Mouse (Mus musculus): Measurements from ENCODE around the gene Shroom3. TPM values are rescaled to one million over a fixed set of nuclear protein-coding genes. Genes with fewer than 3 reads are reported as not detected.

Gene Shroom3
- polyA plus RNA-seq, 1 experiment from 2014 or later, result 2.1 TPM

DNA sequence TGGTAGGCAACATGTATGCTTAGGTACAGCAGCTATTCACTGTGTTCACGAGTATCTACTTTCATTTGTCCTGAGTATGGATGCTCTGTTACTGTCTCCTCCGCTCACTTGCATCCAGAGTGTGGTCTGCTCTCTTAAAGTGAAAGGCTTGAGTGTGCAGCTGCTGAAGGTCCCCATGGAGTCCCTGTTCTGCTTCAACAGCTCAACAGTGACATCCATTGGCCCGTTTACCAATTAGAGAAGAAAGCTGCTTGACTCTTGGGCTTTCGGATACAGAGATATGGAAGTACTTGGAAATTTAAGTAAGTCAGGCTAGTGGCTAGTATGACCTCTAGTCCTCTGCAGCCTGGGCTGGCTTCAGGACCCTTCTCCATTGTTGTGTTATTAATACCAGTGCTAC, 188.9 kb downstream of the Shroom3 start:
- Histone ChIP-seq H3K27me3 (no peaks in the 10 kb centered on the region), H3K4me2 (no peak overlapping the region), H3K9me3 (no peaks in the 10 kb centered on the region), H3K4me1 (replicated peaks) (no peaks in the 10 kb centered on the region), H3K9ac (no peak overlapping the region), H3K27ac (no peak overlapping the region), H3K36me3 (no peaks in the 10 kb centered on the region), H3K4me3 (no peak overlapping the region)
- WGBS, result 76% methylated on average over 4 of the region's 4 CpGs
- ATAC-seq (ENCODE audit: low FRiP score), result no peak

DNA sequence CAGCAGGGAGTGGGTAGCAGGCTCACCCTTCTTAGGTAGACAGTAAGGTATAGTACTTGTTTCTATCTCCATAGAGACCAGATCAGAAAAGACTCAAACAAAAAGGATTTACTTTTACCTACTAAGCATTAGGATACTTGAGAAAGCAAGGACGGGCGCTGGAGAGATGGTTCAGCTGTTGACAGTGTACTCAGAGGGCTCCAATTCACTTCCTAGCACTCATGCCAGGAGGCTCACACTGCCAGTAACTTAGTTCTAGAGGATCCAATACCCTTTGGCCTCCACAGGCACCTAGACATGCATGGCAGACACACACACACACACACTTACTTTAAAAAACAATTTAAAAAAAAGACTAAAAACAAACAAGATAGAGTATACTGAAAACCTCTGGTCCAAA, 189.8 kb downstream of the Shroom3 start:
- no peak overlapping the region for H3K4me2 ChIP-seq
- no peaks in the 10 kb centered on the region for H3K4me1 ChIP-seq (replicated peaks)
- H3K36me3 ChIP-seq, result no peaks in the 10 kb centered on the region
- no peaks in the 10 kb centered on the region for H3K27me3 ChIP-seq
- no peak overlapping the region for H3K4me3 ChIP-seq
- H3K9ac ChIP-seq, result no peak overlapping the region
- WGBS, result 94% methylated on average over 2 of the region's 2 CpGs
- no peak overlapping the region for H3K27ac ChIP-seq
- no peak for ATAC-seq (ENCODE audit: low FRiP score)
- H3K9me3 ChIP-seq, result no peaks in the 10 kb centered on the region

DNA sequence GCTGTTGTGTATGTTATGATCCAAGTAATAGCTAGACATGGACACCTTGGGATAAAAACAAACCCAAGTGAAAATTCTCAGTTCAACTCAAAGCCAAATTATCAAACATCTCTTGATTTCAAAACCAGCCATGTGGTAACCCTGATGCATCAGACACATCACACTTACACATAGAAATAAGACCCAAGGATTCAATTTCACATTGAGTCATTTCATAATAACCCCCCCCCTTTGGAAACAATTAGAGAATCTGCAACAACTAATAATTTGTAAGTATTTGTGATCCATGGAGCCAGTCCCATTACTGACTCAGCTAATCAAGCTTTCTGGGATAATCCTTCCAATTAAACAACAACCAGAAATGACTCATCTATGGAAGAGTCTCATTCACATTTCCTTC, 190.3 kb downstream of the Shroom3 start:
- Histone ChIP-seq H3K4me3 (no peak overlapping the region), H3K27me3 (no peaks in the 10 kb centered on the region), H3K36me3 (no peaks in the 10 kb centered on the region), H3K4me2 (no peak overlapping the region), H3K9me3 (no peaks in the 10 kb centered on the region), H3K4me1 (replicated peaks) (no peaks in the 10 kb centered on the region), H3K27ac (no peak overlapping the region), H3K9ac (no peak overlapping the region)
- ATAC-seq (ENCODE audit: low FRiP score), result no peak

DNA sequence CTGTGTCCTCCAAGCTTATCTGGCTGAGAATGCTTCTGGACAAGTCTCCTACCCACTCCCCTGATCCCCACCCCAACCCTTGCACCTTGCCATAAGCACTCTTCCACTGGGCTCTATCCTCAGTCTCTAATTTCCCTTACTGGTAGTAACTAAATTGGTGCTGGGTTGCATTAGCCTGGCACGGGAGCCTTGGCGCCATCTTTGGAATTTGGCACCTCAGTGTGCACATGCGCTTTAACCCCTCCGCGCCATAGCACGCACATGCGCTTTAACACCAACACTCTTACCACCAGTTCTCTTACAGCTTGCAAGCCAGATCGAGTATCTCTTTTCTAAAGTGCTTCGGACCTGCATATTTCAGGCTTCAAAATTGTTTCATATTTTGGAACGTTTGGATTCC, 192.6 kb downstream of the Shroom3 start:
- H3K4me2 ChIP-seq, result no peak overlapping the region
- H3K9me3 ChIP-seq, result no peaks in the 10 kb centered on the region
- 96% methylated on average over 10 of the region's 10 CpGs for WGBS
- no peak overlapping the region for H3K9ac ChIP-seq
- H3K36me3 ChIP-seq, result no peaks in the 10 kb centered on the region
- H3K4me1 ChIP-seq (replicated peaks), result no peaks in the 10 kb centered on the region
- H3K27me3 ChIP-seq, result no peaks in the 10 kb centered on the region
- H3K27ac ChIP-seq, result no peak overlapping the region
- H3K4me3 ChIP-seq, result no peak overlapping the region
- ATAC-seq (ENCODE audit: low FRiP score), result no peak

DNA sequence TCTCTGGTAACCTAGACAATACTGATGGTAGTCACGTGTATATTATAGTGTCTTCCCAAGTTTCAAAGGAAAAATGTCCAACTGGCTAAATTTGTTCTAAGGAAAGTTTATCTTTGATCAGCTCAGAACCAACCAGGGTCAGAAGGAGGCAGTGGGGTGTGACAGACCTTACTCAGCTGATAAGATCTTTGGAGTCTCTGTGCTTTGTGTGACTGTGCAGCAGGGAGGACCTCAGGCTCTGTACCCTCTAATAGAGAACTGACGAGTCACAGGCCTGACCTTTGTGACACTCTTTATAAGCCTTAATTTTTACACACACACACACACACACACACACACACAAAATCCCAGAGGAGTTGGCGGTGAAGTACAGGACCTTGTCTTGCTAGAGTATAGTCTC, 193.9 kb downstream of the Shroom3 start:
- no peak for ATAC-seq (ENCODE audit: low FRiP score)
- 77% methylated on average over 3 of the region's 3 CpGs for WGBS
- H3K4me3 ChIP-seq, result no peak overlapping the region
- no peaks in the 10 kb centered on the region for H3K36me3 ChIP-seq
- no peaks in the 10 kb centered on the region for H3K27me3 ChIP-seq
- no peaks in the 10 kb centered on the region for H3K9me3 ChIP-seq
- H3K9ac ChIP-seq, result no peak overlapping the region
- H3K4me2 ChIP-seq, result no peak overlapping the region
- H3K4me1 ChIP-seq (replicated peaks), result no peaks in the 10 kb centered on the region
- H3K27ac ChIP-seq, result no peak overlapping the region

DNA sequence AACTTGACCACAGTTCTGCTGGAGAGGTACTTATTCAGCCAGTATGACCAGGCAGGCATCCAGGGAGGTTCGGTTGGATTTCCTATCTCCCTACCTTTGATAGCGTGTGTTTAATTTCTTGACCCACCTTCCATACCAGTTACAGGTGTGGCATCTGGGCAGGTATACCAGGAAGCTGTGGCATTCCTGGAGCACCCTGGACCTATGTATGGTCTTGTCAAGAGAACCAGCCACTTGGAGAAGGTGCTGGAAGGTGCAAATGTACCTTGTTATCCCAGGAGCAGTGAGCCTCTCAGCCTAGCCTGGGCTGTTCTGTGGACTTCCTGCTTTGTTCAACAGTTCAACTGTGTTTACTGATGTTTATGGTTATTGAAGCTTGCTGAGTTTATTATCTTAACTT, 197.2 kb downstream of the Shroom3 start:
- no peaks in the 10 kb centered on the region for H3K36me3 ChIP-seq
- no peaks in the 10 kb centered on the region for H3K27me3 ChIP-seq
- no peaks in the 10 kb centered on the region for H3K4me1 ChIP-seq (replicated peaks)
- H3K9me3 ChIP-seq, result no peaks in the 10 kb centered on the region
- no peak overlapping the region for H3K4me3 ChIP-seq
- H3K4me2 ChIP-seq, result no peak overlapping the region
- H3K27ac ChIP-seq, result no peak overlapping the region
- WGBS, result 94% methylated on average over 2 of the region's 2 CpGs
- no peak for ATAC-seq (ENCODE audit: low FRiP score)
- H3K9ac ChIP-seq, result no peak overlapping the region

DNA sequence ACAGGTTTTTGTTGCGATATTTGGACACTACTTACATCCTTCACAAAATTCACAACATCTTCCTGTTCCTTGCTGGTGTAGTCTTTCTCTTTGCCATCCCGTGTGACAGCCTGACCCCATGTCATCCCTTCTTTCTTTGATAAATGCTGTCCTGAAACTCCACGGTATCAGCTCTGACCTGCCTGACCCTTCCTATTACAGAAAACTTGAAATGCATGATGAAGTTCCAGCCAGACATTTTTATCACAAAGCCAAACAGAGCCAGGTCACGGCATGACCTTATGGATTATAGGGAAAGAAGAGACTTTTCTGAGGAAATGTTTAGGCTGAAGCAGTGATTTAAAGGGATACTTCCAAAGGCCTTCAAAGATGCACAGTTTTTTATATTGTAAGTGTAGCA, 197.7 kb downstream of the Shroom3 start:
- H3K9me3 ChIP-seq, result no peaks in the 10 kb centered on the region
- H3K9ac ChIP-seq, result no peak overlapping the region
- H3K36me3 ChIP-seq, result no peaks in the 10 kb centered on the region
- no peak overlapping the region for H3K27ac ChIP-seq
- WGBS, result 58% methylated on average over 4 of the region's 4 CpGs
- no peak overlapping the region for H3K4me2 ChIP-seq
- no peaks in the 10 kb centered on the region for H3K27me3 ChIP-seq
- H3K4me1 ChIP-seq (replicated peaks), result no peaks in the 10 kb centered on the region
- no peak overlapping the region for H3K4me3 ChIP-seq
- no peak for ATAC-seq (ENCODE audit: low FRiP score)

DNA sequence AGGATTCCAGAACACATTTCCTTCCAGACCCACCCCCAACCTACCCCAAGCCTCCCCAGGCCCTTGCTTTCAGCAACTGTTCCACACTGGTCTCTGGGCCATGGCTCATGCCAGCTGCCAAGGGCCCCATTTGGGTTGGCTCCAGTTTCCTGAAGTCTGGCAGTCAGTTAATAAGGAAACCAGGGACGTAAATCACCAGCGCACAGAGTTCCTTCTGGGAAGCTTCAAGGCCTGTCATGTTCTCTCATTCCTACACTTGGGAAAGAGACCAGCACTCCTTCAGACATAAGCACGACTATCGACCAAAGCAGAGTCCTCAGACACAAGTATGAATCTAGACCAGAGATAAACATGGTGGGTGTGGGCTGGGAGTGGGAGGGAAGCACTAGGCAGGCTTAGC, 202.9 kb downstream of the Shroom3 start:
- WGBS, result 86% methylated on average over 4 of the region's 4 CpGs

DNA sequence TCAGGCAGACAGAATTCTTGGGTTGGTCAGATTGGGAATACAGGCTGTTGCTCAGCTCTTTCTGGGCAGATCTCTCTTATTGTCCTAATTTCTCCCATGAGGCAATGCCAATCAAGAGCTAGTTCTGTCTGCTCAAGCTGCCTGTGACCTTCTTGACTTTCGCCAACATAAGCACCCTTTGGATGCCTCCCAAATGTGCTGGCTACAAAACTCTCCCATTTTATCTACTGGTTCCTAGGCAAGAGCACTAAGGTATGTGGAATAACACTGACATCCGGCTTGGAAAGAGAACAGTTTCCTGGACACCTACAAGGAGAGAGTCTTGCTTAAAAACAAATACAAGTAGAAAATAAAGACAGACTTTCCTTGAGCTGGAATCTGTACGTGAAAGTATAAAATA, 204.3 kb downstream of the Shroom3 start:
- Histone ChIP-seq H3K36me3 (no peaks in the 10 kb centered on the region), H3K4me3 (no peak overlapping the region), H3K27ac (peak overlapping the region; percentile 8; the same call in 1 of the 2 replicates), H3K9me3 (no peaks in the 10 kb centered on the region), H3K4me2 (no peak overlapping the region), H3K27me3 (no peaks in the 10 kb centered on the region), H3K9ac (no peak overlapping the region), H3K4me1 (replicated peaks) (no peaks in the 10 kb centered on the region; the same call in 1 of the 2 replicates)
- no peak for ATAC-seq (ENCODE audit: low FRiP score)
- 65% methylated on average over 3 of the region's 3 CpGs for WGBS

More for the DNA sequence above, 202.9 kb downstream of the Shroom3 start:
- ATAC-seq (ENCODE audit: low FRiP score), result no peak
- H3K27me3 ChIP-seq, result no peaks in the 10 kb centered on the region
- H3K9me3 ChIP-seq, result no peaks in the 10 kb centered on the region
- H3K4me3 ChIP-seq, result no peak overlapping the region
- H3K9ac ChIP-seq, result no peak overlapping the region
- no peak overlapping the region for H3K4me2 ChIP-seq
- no peaks in the 10 kb centered on the region; the same call in 1 of the 2 replicates for H3K4me1 ChIP-seq (replicated peaks)
- H3K27ac ChIP-seq, result no peak overlapping the region
- no peaks in the 10 kb centered on the region for H3K36me3 ChIP-seq

DNA sequence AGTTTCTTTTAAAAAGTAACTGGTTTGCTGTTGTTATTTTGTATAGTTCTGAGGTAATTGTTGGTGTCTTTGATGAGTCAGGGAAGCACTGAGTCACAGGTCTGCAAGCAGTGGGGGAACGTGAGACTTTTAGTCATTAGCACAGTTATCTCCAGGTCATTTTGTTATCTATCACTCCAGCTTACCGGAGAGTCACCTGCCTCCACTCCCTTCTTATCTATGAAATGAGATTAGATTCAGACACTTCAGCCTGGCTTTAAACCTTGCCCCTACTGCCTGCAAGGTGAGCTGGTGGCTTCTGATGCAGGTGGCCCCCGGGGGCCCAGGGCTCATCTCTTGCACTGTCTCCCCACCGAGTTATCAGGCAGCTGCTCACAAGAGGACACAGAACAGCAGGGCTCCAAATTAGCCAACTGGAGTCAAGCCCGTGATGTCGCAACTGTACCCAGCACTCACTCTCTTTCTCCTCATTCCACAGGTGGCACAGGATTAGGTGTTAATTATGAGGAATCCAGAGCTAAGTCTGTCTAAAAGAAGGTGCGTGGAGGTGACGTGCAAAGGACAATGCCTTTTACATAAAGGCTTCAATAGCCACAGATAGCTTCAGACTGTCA, 205.5 kb downstream of the Shroom3 start:
- 69% methylated on average over 8 of the region's 8 CpGs for WGBS
- H3K27me3 ChIP-seq, result no peaks in the 10 kb centered on the region
- H3K9ac ChIP-seq, result no peak overlapping the region
- H3K27ac ChIP-seq, result no peak overlapping the region
- no peak overlapping the region for H3K4me2 ChIP-seq
- no peak overlapping the region for H3K4me3 ChIP-seq
- H3K9me3 ChIP-seq, result no peaks in the 10 kb centered on the region
- no peak for ATAC-seq (ENCODE audit: low FRiP score)
- peaks cover 2% of the 10 kb centered on the region; the same call in 1 of the 2 replicates for H3K4me1 ChIP-seq (replicated peaks)
- H3K36me3 ChIP-seq, result no peaks in the 10 kb centered on the region

DNA sequence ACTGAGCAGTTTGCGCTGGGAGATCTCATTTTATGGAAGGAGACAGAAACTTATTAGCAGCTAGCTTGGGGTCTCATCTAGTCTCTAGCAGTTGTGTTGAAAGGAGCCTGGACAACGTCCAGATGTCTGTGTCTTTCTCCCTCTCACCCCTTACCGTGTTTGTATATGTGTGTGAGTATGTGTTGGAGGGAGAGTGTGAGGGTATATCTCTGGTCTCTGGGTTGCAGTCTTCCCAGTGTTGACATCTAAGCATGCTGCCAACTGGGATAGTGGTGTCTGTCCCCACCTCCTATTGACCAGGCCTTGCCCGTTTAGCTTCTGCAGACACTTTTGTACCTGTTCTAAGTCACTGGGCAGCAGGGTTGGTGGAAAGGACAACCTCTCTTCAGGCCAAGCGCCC, 207.7 kb downstream of the Shroom3 start:
- H3K4me2 ChIP-seq, result no peak overlapping the region
- ATAC-seq (ENCODE audit: low FRiP score), result no peak
- H3K36me3 ChIP-seq, result no peaks in the 10 kb centered on the region
- no peak overlapping the region for H3K9ac ChIP-seq
- H3K27ac ChIP-seq, result no peak overlapping the region
- H3K27me3 ChIP-seq, result no peaks in the 10 kb centered on the region
- WGBS, result 92% methylated on average over 5 of the region's 5 CpGs
- H3K4me1 ChIP-seq (replicated peaks), result peaks cover 3% of the 10 kb centered on the region; the same call in 1 of the 2 replicates
- H3K9me3 ChIP-seq, result no peaks in the 10 kb centered on the region
- H3K4me3 ChIP-seq, result no peak overlapping the region

DNA sequence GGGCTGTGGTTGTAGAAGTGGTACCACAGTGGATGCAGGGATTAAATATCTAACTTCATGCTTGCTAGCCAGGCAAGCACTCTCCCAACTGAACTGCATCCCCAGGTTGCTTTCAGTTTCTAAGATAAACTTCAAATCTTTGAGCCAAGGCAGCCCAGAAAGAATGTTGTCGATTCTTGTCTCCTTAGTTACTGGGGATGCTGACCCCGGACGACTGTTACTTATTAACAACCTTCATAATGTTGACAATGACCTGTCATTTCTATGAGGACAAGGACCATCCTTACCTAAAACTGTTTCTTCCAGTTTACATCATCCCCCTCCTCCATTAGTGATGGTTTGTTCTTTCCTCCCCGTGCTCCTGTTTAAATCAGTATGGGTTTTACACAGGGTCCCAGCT, 210.0 kb downstream of the Shroom3 start:
- 18% methylated on average over 4 of the region's 4 CpGs for WGBS
- peaks cover 17% of the 10 kb centered on the region for H3K4me1 ChIP-seq (replicated peaks)
- H3K9me3 ChIP-seq, result no peaks in the 10 kb centered on the region
- no peak overlapping the region for H3K27ac ChIP-seq
- H3K27me3 ChIP-seq, result no peaks in the 10 kb centered on the region
- H3K4me3 ChIP-seq, result no peak overlapping the region
- no peaks in the 10 kb centered on the region for H3K36me3 ChIP-seq
- no peak overlapping the region for H3K4me2 ChIP-seq
- ATAC-seq (ENCODE audit: low FRiP score), result no peak
- H3K9ac ChIP-seq, result no peak overlapping the region

DNA sequence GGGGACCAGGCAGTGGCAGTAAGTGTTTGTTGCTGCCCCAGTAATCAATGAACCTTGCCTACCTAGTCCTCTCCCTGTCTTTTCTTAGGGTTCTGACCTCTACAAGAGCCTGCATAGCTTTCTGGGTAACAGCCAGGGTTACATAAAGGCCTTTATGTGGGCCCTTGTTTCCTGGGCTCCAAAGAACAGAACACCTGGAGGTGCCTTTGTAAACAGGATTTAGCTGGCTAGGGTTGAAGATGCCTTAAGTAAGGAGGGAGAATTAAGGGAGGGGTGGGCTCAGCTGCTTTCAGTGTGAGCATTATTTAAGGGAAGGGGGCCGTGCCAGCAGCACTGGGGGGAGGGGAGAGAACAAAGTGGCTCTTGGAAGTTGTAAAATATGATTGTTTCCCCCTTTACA, 210.5 kb downstream of the Shroom3 start:
- H3K4me1 ChIP-seq (replicated peaks), result peaks cover 21% of the 10 kb centered on the region
- ATAC-seq (ENCODE audit: low FRiP score), result no peak
- no peak overlapping the region for H3K9ac ChIP-seq
- no peak overlapping the region for H3K4me2 ChIP-seq
- H3K27me3 ChIP-seq, result no peaks in the 10 kb centered on the region
- no peak overlapping the region for H3K4me3 ChIP-seq
- no peaks in the 10 kb centered on the region for H3K9me3 ChIP-seq
- H3K36me3 ChIP-seq, result no peaks in the 10 kb centered on the region
- 0% methylated on average over 1 of the region's 1 CpGs for WGBS
- H3K27ac ChIP-seq, result no peak overlapping the region
